Mouse (Mus musculus): ENCODE measurements around the gene Grap2. TPM values are rescaled to one million over a fixed set of nuclear protein-coding genes. Genes with fewer than 3 reads are reported as not detected.

Grap2 gene
- polyA plus RNA-seq (2014; fragmentation: Illumina TruSeq; extraction: RNeasy Lipid Tissue Mini Kit (QIAGEN cat#74804); ENCODE audit: low read depth, low replicate concordance): 1.8 TPM

DNA sequence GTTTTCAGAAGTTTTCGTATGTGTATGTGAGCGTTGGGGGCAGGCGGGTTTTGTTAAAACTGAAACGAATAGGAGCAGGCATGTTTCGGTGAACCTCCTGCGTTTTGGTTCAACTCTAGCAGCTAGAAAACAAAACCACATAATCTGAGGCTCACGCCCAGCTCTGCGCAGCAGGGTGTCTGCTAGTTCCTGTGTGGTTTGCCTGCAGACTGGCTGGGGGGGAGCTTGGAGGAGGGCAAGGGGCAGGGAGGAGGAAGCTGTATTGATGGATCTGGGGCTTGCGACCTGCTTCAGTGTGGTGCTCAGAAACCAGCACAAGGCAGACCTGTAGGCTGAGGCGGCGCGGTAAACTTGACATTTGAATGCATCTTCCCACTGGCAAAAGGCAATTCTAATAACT, at the start of gene Grap2:
Gene Grap2 (plus strand): TSS at position 304 of the 400 bp plus-strand sequence.

DNA sequence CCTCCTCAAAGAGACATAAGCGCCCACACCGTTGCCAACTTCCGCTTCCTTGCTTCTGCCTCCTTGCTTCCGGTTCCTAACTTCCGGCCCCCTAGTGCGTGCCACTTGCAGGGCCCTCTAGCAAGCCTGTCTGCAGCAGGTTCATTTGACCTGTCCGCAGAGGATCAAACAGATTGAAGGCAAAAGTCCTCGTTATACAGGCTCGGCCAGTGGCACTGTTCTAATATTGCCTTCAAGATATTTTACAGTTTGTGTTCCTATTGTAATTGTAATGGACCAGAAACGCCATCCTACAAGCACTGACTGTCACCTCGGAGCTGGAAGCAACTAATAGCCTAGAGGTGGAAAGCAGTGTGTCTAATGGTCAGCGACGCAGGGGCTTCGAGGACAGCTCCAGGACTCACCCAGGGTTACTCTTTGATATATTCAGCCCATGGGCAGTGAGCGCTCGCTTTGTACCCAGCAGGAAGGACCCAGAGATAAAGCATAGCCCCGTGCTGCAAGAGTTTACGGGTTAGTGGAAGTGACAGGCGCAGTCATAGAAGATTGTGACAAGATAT, 7.2 kb upstream of the Grap2 start, which contains the start of gene Enthd1:
Gene Enthd1 (minus strand): TSS at position 51 of the 560 bp plus-strand sequence.

DNA sequence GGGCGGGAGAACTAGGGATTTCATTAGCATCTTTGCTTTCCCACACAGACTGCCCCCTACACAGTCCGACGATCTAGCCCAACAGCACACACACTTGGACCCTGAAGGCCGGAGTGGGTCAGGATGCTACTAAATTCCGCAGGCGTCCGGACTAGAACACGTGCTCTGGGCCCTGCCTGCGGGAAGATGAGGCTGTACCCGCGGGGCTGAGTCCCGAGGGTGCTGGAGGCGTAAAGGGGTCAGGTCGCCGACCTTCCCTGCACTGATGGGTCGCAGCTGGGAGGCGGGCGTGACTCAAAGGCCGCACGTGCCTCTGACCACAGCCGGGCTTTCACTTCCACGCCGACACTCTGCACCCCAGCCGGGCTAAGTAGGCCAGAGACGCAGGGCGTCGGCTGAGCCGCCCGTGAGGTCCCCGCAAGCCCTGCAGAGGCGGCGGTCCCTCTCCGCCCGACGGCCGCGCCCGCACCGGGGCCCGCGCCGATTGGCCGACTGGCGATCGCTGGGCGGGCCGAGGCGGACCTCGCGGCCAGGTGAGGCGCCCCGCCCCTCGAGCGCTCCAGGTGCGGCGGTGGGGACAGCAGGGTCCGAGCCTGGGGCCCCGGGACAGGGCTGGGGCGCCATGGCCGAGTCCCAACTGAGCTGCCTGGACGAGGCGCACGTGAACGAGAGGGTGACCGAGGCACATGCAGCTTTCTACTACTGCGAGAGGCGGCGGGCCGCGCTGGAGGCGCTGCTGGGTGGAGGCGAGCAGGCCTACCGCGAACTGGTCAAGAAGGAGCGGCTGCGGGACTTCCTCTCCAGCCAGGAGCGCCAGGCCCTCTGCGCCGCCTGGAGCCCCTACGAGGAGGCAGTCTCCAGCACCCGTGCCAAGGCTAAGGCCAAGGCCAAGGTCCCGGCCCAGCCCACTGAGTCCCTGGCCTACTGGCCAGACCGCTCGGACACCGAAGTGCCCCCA, 99.2 kb downstream of the Grap2 start, which contains the start of gene Fam83f:
Gene Fam83f (plus strand): TSS at position 553 of the 958 bp plus-strand sequence.

Other genes with a start within 250 kb of the Grap2 start
- not detected for gene Enthd1, start 7.4 kb upstream of the Grap2 start, polyA plus RNA-seq (2014; fragmentation: Illumina TruSeq; extraction: RNeasy Lipid Tissue Mini Kit (QIAGEN cat#74804); ENCODE audit: low read depth, low replicate concordance)
- gene Fam83f, start 99.3 kb downstream of the Grap2 start, polyA plus RNA-seq (2014; fragmentation: Illumina TruSeq; extraction: RNeasy Lipid Tissue Mini Kit (QIAGEN cat#74804); ENCODE audit: low read depth, low replicate concordance): 2.4 TPM
- gene Tnrc6b, start 138.7 kb downstream of the Grap2 start, polyA plus RNA-seq (2014; fragmentation: Illumina TruSeq; extraction: RNeasy Lipid Tissue Mini Kit (QIAGEN cat#74804); ENCODE audit: low read depth, low replicate concordance): 24.2 TPM

Measured in sigmoid colon, adult 10 weeks (tissue).